Mouse (Mus musculus) hindbrain, embryonic 14.5 days (tissue): ENCODE data around the gene Rnf186. TPM values are rescaled to one million over a fixed set of nuclear protein-coding genes. Genes with fewer than 3 reads are reported as not detected.

Experiments
- ATAC-seq: fragments of 200-750 bp; cut with Nextera tagmentation; 2 replicates; pipeline ENCODE4 v1.8.0; 2017; ENCODE audit warnings: moderate number of reproducible peaks, mild to moderate bottlenecking, moderate TSS enrichment, moderate library complexity; ENCODE audit not compliant: low FRiP score
- DNase-seq: peaks from one replicate; pipeline ENCODE4 v3.0.0-alpha.2; 2015; ENCODE audit warnings: low spot score
- H3K27ac ChIP-seq: fragments of 300-500 bp; sonication (generic); 2 replicates; pipeline ENCODE4 v1.5.1; 2014; ENCODE audit warnings: mild to moderate bottlenecking, moderate library complexity
- H3K27me3 ChIP-seq: fragments of 300-500 bp; sonication (generic); 2 replicates; pipeline ENCODE4 v1.6.1; 2014; ENCODE audit warnings: mild to moderate bottlenecking, low read length, mixed read lengths; ENCODE audit not compliant: control insufficient read depth, insufficient read depth
- H3K36me3 ChIP-seq: fragments of 300-500 bp; sonication (generic); replicated peaks from 2 replicates; pipeline ENCODE4 v1.6.1; 2014; ENCODE audit not compliant: control insufficient read depth, insufficient read depth
- H3K4me1 ChIP-seq: fragments of 300-500 bp; sonication (generic); replicated peaks from 2 replicates; pipeline ENCODE4 v1.6.1; 2014; ENCODE audit warnings: antibody characterized with exemption, low read length, mixed read lengths; ENCODE audit not compliant: control insufficient read depth, insufficient read depth
- H3K4me2 ChIP-seq: fragments of 300-500 bp; sonication (generic); replicated peaks from 2 replicates; pipeline ENCODE4 v1.6.1; 2014; ENCODE audit warnings: mild to moderate bottlenecking, moderate library complexity
- H3K4me3 ChIP-seq: fragments of 300-500 bp; sonication (generic); replicated peaks from 2 replicates; pipeline ENCODE4 v1.5.1; 2014; ENCODE audit warnings: mild to moderate bottlenecking, low read length
- H3K9ac ChIP-seq: fragments of 300-500 bp; sonication (generic); 2 replicates; pipeline ENCODE4 v1.6.1; 2014
- H3K9me3 ChIP-seq: fragments of 300-500 bp; sonication (generic); 2 replicates; pipeline ENCODE4 v1.6.1; 2016; ENCODE audit warnings: low read length; ENCODE audit not compliant: control insufficient read depth
- WGBS: fragments of 180-500 bp; shearing (Covaris S2); extraction: QIAGEN DNeasy Blood & Tissue Kit; methylation state at CpG from one replicate; pipeline ENCODE4 v1.1.7; 2014; 5-methylcytosine and 5-hydroxymethylcytosine counted together
- polyA plus RNA-seq: library from polyadenylated mRNA; unstranded; fragments of >200 nt; fragmentation: Nextera tagmentation; extraction: Ambion mirVana; gene quantifications from 2 replicates; pipeline ENCODE4 v1.2.1, GENCODE M21; 2014

The Rnf186 gene
- not detected in 2 replicates for polyA plus RNA-seq

- WGBS: 93% methylated on average over 13 of the region's 13 CpGs
- no peak within 1 kb of the TSS for H3K9ac ChIP-seq
- H3K27me3 ChIP-seq: no peaks in the 10 kb centered on the region
- ATAC-seq (no peak), DNase-seq (no peak)
- no peaks in the 10 kb centered on the region for H3K9me3 ChIP-seq
- H3K27ac ChIP-seq: no peak within 1 kb of the TSS
- no peak within 1 kb of the TSS for H3K4me3 ChIP-seq
- H3K4me2 ChIP-seq: no peak within 1 kb of the TSS
- no peaks in the 10 kb centered on the region for H3K4me1 ChIP-seq
- no peaks in the 10 kb centered on the region for H3K36me3 ChIP-seq
These were observed at the start of gene Rnf186 for GRCm38 (mm10) chr4:138966866-138967265. Gene Rnf186, plus strand, starts transcription at chr4:138967112.

- DNase-seq (no peak), ATAC-seq (no peak)
- Histone ChIP-seq H3K4me1 (peaks cover 9% of the 10 kb centered on the region), H3K9me3 (no peaks in the 10 kb centered on the region), H3K4me2 (no peak overlapping the region), H3K9ac (no peak overlapping the region), H3K36me3 (no peaks in the 10 kb centered on the region), H3K27me3 (no peaks in the 10 kb centered on the region), H3K27ac (no peak overlapping the region), H3K4me3 (no peak overlapping the region)
- 88% methylated on average over 9 of the region's 9 CpGs for WGBS
These were observed 49.6 kb upstream of the Rnf186 start for GRCm38 (mm10) chr4:138917282-138917681.

- DNase-seq: no peak
- Histone ChIP-seq H3K27me3 (no peaks in the 10 kb centered on the region), H3K9ac (0 out of 2 replicates have a peak overlapping the region, but pooled peaks have one; percentile 28), H3K4me1 (no peaks in the 10 kb centered on the region), H3K27ac (no peak overlapping the region; the same call in 1 of the 2 replicates), H3K36me3 (no peaks in the 10 kb centered on the region), H3K4me2 (peak overlapping the region; percentile 56), H3K4me3 (peak overlapping the region; percentile 20), H3K9me3 (no peaks in the 10 kb centered on the region)
- peak; percentile 51; the same call in 1 of the 2 replicates for ATAC-seq
- WGBS: 31% methylated on average over 20 of the region's 20 CpGs
These were observed 45.4 kb upstream of the Rnf186 start for GRCm38 (mm10) chr4:138921254-138922130.

GRCm38 (mm10) chr4:138922131-138922459 is 44.8 kb upstream of the Rnf186 start:
- 1% methylated on average over 11 of the region's 11 CpGs for WGBS
- ATAC-seq (peak; percentile 77; the same call in 1 of the 2 replicates), DNase-seq (peak; percentile 99)
- H3K4me2 ChIP-seq: peak overlapping the region; percentile 56
- no peaks in the 10 kb centered on the region for H3K27me3 ChIP-seq
- no peak overlapping the region for H3K9ac ChIP-seq
- no peaks in the 10 kb centered on the region for H3K36me3 ChIP-seq
- no peaks in the 10 kb centered on the region for H3K9me3 ChIP-seq
- peak overlapping the region; percentile 20 for H3K4me3 ChIP-seq
- H3K4me1 ChIP-seq: no peaks in the 10 kb centered on the region
- no peak overlapping the region for H3K27ac ChIP-seq

GRCm38 (mm10) chr4:138925561-138925960 is 41.4 kb upstream of the Rnf186 start:
- no peak for ATAC-seq
- WGBS: 62% methylated on average over 2 of the region's 2 CpGs
- H3K9ac ChIP-seq: no peak overlapping the region

GRCm38 (mm10) chr4:138933862-138934261 is 33.0 kb upstream of the Rnf186 start:
- Histone ChIP-seq H3K4me1 (no peaks in the 10 kb centered on the region), H3K4me2 (no peak overlapping the region), H3K36me3 (no peaks in the 10 kb centered on the region), H3K27ac (no peak overlapping the region), H3K27me3 (no peaks in the 10 kb centered on the region), H3K9ac (no peak overlapping the region), H3K9me3 (no peaks in the 10 kb centered on the region), H3K4me3 (no peak overlapping the region)
- DNase-seq (no peak), ATAC-seq (no peak)
- 79% methylated on average over 3 of the region's 3 CpGs for whole genome bisulfite sequencing

More at GRCm38 (mm10) chr4:138925561-138925960, 41.4 kb upstream of the Rnf186 start:
- DNase-seq: no peak
- H3K27me3 ChIP-seq: no peaks in the 10 kb centered on the region
- H3K36me3 ChIP-seq: no peaks in the 10 kb centered on the region
- H3K9me3 ChIP-seq: no peaks in the 10 kb centered on the region
- H3K4me3 ChIP-seq: no peak overlapping the region
- H3K4me2 ChIP-seq: no peak overlapping the region
- H3K4me1 ChIP-seq: no peaks in the 10 kb centered on the region
- no peak overlapping the region for H3K27ac ChIP-seq

GRCm38 (mm10) chr4:138934456-138935145 is 32.3 kb upstream of the Rnf186 start:
- Histone ChIP-seq H3K27me3 (no peaks in the 10 kb centered on the region), H3K4me3 (no peak overlapping the region), H3K9ac (no peak overlapping the region), H3K36me3 (no peaks in the 10 kb centered on the region), H3K4me1 (no peaks in the 10 kb centered on the region), H3K27ac (no peak overlapping the region), H3K4me2 (no peak overlapping the region), H3K9me3 (no peaks in the 10 kb centered on the region)
- ATAC-seq: no peak
- DNase-seq: no peak
- WGBS: 87% methylated on average over 11 of the region's 11 CpGs

GRCm38 (mm10) chr4:138938495-138939269 is 28.2 kb upstream of the Rnf186 start:
- Histone ChIP-seq H3K27me3 (no peaks in the 10 kb centered on the region), H3K9ac (no peak overlapping the region), H3K4me2 (no peak overlapping the region), H3K9me3 (no peaks in the 10 kb centered on the region), H3K36me3 (no peaks in the 10 kb centered on the region), H3K4me3 (no peak overlapping the region), H3K4me1 (no peaks in the 10 kb centered on the region), H3K27ac (no peak overlapping the region)
- ATAC-seq (no peak), DNase-seq (no peak)
- 83% methylated on average over 10 of the region's 10 CpGs for WGBS

- Histone ChIP-seq H3K4me1 (no peaks in the 10 kb centered on the region), H3K4me2 (no peak overlapping the region), H3K27ac (no peak overlapping the region), H3K27me3 (no peaks in the 10 kb centered on the region), H3K36me3 (no peaks in the 10 kb centered on the region), H3K9me3 (no peaks in the 10 kb centered on the region), H3K9ac (no peak overlapping the region), H3K4me3 (no peak overlapping the region)
- 42% methylated on average over 4 of the region's 4 CpGs for WGBS
- ATAC-seq: no peak
- no peak for DNase-seq
These were observed 27.4 kb upstream of the Rnf186 start for GRCm38 (mm10) chr4:138939481-138939880.
